Mouse (Mus musculus) neural tube, embryonic 11.5 days (tissue): ENCODE measurements around the gene Ak7. TPM values are rescaled to one million over a fixed set of nuclear protein-coding genes. Genes with fewer than 3 reads are reported as not detected.

ENCODE experiments used
- ATAC-seq: fragments of 200-750 bp; cut with Nextera tagmentation; 2 replicates; pipeline ENCODE4 v1.8.0; 2017; ENCODE audit warnings: moderate number of reproducible peaks, mild to moderate bottlenecking, moderate TSS enrichment, moderate library complexity; ENCODE audit not compliant: insufficient read depth, low FRiP score, low TSS enrichment
- DNase-seq: peaks from one replicate; pipeline ENCODE4 v3.0.0-alpha.2; 2015; ENCODE audit warnings: low spot score
- H3K27ac ChIP-seq: fragments of 300-500 bp; sonication (generic); 2 replicates; pipeline ENCODE4 v1.5.1; 2014; ENCODE audit warnings: low read depth, mild to moderate bottlenecking, low read length
- H3K27me3 ChIP-seq: fragments of 300-500 bp; sonication (generic); 2 replicates; pipeline ENCODE4 v1.6.1; 2014; ENCODE audit warnings: mild to moderate bottlenecking, low read length, mixed read lengths; ENCODE audit not compliant: control insufficient read depth, insufficient read depth
- H3K36me3 ChIP-seq: fragments of 300-500 bp; sonication (generic); 2 replicates; pipeline ENCODE4 v1.6.1; 2014; ENCODE audit warnings: mild to moderate bottlenecking, low read length, moderate library complexity, mixed read lengths; ENCODE audit not compliant: control insufficient read depth, insufficient read depth
- H3K4me1 ChIP-seq: fragments of 300-500 bp; sonication (generic); 2 replicates; pipeline ENCODE4 v1.6.1; 2014; ENCODE audit warnings: low read length, mixed read lengths; ENCODE audit not compliant: control insufficient read depth, insufficient read depth
- H3K4me2 ChIP-seq: fragments of 300-500 bp; sonication (generic); 2 replicates; pipeline ENCODE4 v1.6.1; 2014; ENCODE audit warnings: low read depth, mild to moderate bottlenecking, moderate library complexity
- H3K4me3 ChIP-seq: fragments of 300-500 bp; sonication (generic); 2 replicates; pipeline ENCODE4 v1.5.1; 2014; ENCODE audit warnings: low read depth, low read length
- H3K9ac ChIP-seq: fragments of 300-500 bp; sonication (generic); 2 replicates; pipeline ENCODE4 v1.6.1; 2014; ENCODE audit warnings: mild to moderate bottlenecking, low read length
- H3K9me3 ChIP-seq: fragments of 300-500 bp; sonication (generic); 2 replicates; pipeline ENCODE4 v1.6.1; 2016; ENCODE audit warnings: low read length; ENCODE audit not compliant: control insufficient read depth
- WGBS: fragments of 180-500 bp; shearing (Covaris S2); extraction: QIAGEN DNeasy Blood & Tissue Kit; methylation state at CpG from one replicate; pipeline ENCODE4 v1.1.7; 2014; 5-methylcytosine and 5-hydroxymethylcytosine counted together
- polyA plus RNA-seq: library from polyadenylated mRNA; unstranded; fragments of >200 nt; fragmentation: Nextera tagmentation; extraction: Ambion mirVana; gene quantifications from 2 replicates; pipeline ENCODE4 v1.2.1, GENCODE M21; 2014

Ak7 gene
- polyA plus RNA-seq, 1 experiment from 2014 or later, result 0.12 TPM

- Histone ChIP-seq H3K4me3 (no peak overlapping the region), H3K9me3 (no peaks in the 10 kb centered on the region), H3K9ac (no peak overlapping the region), H3K4me1 (no peaks in the 10 kb centered on the region), H3K27ac (no peak overlapping the region), H3K27me3 (no peaks in the 10 kb centered on the region), H3K4me2 (no peak overlapping the region), H3K36me3 (no peaks in the 10 kb centered on the region)
- no peak for DNase-seq
- WGBS, result 77% methylated on average over 15 of the region's 15 CpGs
- ATAC-seq, result no peak
These were observed 32.7 kb downstream of the Ak7 start for GRCm38 (mm10) chr12:105738316-105739096.

- WGBS, result 91% methylated on average over 8 of the region's 8 CpGs
- Histone ChIP-seq H3K4me2 (no peak overlapping the region), H3K4me1 (no peaks in the 10 kb centered on the region)
These were observed 33.9 kb downstream of the Ak7 start for GRCm38 (mm10) chr12:105739656-105740055.

DNA sequence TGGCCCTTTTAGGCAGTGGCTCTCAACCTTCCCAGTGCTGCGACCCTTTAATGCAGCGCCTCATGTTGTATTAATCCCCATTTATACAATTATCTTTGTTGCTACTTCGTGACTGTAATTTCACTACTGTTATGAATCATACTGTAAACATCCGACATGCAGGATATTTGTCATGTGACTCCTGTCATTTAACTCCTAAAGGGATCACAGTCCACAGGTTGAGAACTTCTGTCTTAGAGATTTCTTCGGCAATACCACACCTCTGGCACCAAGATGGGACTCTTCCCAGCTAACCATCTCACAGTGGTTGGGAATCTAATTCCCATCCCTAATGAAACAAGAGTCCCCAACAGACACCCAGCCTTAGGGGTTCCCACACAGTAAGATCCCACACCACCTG lies 42.3 kb downstream of the Ak7 start:
- Histone ChIP-seq H3K27me3 (no peaks in the 10 kb centered on the region), H3K4me3 (no peak overlapping the region), H3K36me3 (no peaks in the 10 kb centered on the region), H3K4me2 (no peak overlapping the region), H3K4me1 (no peaks in the 10 kb centered on the region), H3K9ac (no peak overlapping the region), H3K27ac (no peak overlapping the region), H3K9me3 (no peaks in the 10 kb centered on the region)
- DNase-seq (no peak), ATAC-seq (no peak)
- WGBS, result 88% methylated on average over 5 of the region's 5 CpGs

More at GRCm38 (mm10) chr12:105739656-105740055, 33.9 kb downstream of the Ak7 start:
- H3K4me3 ChIP-seq, result no peak overlapping the region
- no peaks in the 10 kb centered on the region for H3K27me3 ChIP-seq
- H3K27ac ChIP-seq, result no peak overlapping the region
- no peaks in the 10 kb centered on the region for H3K36me3 ChIP-seq
- DNase-seq (no peak), ATAC-seq (no peak)
- H3K9me3 ChIP-seq, result no peaks in the 10 kb centered on the region
- H3K9ac ChIP-seq, result no peak overlapping the region

DNA sequence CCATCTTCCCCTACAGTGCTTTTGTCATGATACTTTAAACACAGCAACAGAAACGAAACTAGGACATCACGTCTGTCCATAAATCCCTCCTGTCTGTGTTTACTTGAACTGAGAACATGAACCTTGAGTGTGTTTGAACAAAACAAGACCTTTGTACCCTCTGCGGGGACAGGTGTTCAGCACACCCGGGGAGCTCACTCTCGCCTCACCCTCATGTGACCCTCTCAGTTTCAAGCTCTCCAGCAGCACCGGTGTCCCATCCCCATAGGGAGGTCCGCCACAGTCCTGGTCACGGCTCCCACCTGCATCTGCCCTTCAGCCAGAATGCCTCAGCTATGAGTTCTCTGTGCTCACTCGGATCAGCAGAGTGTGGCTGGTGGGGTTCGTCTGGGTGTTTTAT lies 48.0 kb downstream of the Ak7 start:
- no peaks in the 10 kb centered on the region for H3K36me3 ChIP-seq
- H3K27ac ChIP-seq, result no peak overlapping the region
- no peak overlapping the region for H3K4me2 ChIP-seq
- H3K9me3 ChIP-seq, result no peaks in the 10 kb centered on the region
- WGBS, result 92% methylated on average over 10 of the region's 10 CpGs
- ATAC-seq (no peak), DNase-seq (no peak)
- no peak overlapping the region for H3K4me3 ChIP-seq
- 0 out of 2 replicates have a peak, but pooled peaks cover 3% of the 10 kb centered on the region for H3K4me1 ChIP-seq
- H3K9ac ChIP-seq, result no peak overlapping the region
- no peaks in the 10 kb centered on the region for H3K27me3 ChIP-seq

DNA sequence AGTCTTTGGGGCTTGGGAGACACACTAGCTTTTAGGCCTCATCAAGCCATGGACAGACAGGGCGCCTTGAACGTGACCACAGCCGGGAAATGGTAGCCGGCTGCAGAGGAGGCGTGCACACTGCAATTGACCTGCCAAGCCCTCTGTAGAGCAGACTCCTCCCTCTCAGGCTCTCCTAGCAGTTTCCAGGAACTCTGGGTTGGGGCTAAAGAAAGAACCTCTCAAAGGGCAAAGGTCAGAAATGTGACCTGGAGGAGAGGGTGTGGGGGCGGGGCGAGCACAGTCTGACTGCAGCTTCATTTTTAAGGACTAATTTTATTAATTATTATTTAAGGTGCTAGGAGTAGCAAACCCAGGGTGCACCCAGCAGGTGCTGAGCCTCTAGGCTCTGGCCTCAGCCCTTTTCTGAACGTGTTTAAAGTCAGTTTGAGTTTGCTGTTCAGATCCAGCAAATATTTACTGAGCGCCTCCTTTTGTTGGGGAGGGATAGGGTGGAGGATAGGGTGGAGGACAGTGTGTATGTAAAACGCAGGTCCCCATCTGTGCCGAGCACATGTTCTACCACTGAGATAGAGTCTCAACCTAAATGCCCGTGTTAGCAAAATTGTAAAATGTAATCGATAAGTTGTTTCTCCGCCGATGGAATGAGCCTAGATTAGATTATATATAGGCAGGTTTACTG lies 52.2 kb downstream of the Ak7 start:
- Histone ChIP-seq H3K4me1 (peaks cover 9% of the 10 kb centered on the region), H3K4me2 (no peak overlapping the region), H3K9me3 (no peaks in the 10 kb centered on the region), H3K27me3 (no peaks in the 10 kb centered on the region), H3K4me3 (no peak overlapping the region), H3K27ac (no peak overlapping the region), H3K9ac (no peak overlapping the region), H3K36me3 (no peaks in the 10 kb centered on the region)
- WGBS, result 39% methylated on average over 15 of the region's 15 CpGs
- DNase-seq, result no peak
- ATAC-seq, result no peak

GRCm38 (mm10) chr12:105758911-105759310 lies 53.1 kb downstream of the Ak7 start:
- no peaks in the 10 kb centered on the region for H3K9me3 ChIP-seq
- no peak overlapping the region for H3K4me2 ChIP-seq
- H3K27ac ChIP-seq, result no peak overlapping the region
- H3K4me1 ChIP-seq, result peaks cover 9% of the 10 kb centered on the region
- WGBS, result 83% methylated on average over 2 of the region's 2 CpGs
- DNase-seq (no peak), ATAC-seq (no peak)
- no peak overlapping the region for H3K4me3 ChIP-seq
- H3K27me3 ChIP-seq, result no peaks in the 10 kb centered on the region
- no peaks in the 10 kb centered on the region for H3K36me3 ChIP-seq
- H3K9ac ChIP-seq, result no peak overlapping the region

GRCm38 (mm10) chr12:105759849-105760478 lies 54.2 kb downstream of the Ak7 start:
- Histone ChIP-seq H3K4me2 (no peak overlapping the region), H3K4me1 (peaks cover 9% of the 10 kb centered on the region), H3K27me3 (no peaks in the 10 kb centered on the region), H3K27ac (no peak overlapping the region), H3K4me3 (no peak overlapping the region), H3K9me3 (no peaks in the 10 kb centered on the region), H3K36me3 (no peaks in the 10 kb centered on the region), H3K9ac (no peak overlapping the region)
- no peak for DNase-seq
- ATAC-seq, result no peak
- WGBS, result 30% methylated on average over 10 of the region's 10 CpGs

- no peaks in the 10 kb centered on the region for H3K27me3 ChIP-seq
- ATAC-seq (no peak), DNase-seq (no peak)
- H3K36me3 ChIP-seq, result no peaks in the 10 kb centered on the region
- H3K9me3 ChIP-seq, result no peaks in the 10 kb centered on the region
- peaks cover 9% of the 10 kb centered on the region for H3K4me1 ChIP-seq
- WGBS, result 56% methylated on average over 11 of the region's 11 CpGs
- no peak overlapping the region for H3K27ac ChIP-seq
- H3K4me3 ChIP-seq, result no peak overlapping the region
- no peak overlapping the region for H3K9ac ChIP-seq
- H3K4me2 ChIP-seq, result no peak overlapping the region
These were observed 55.4 kb downstream of the Ak7 start for GRCm38 (mm10) chr12:105761171-105761570.
